Mouse (Mus musculus): Measurements from ENCODE around the gene Olfr564.

The Olfr564 gene

DNA sequence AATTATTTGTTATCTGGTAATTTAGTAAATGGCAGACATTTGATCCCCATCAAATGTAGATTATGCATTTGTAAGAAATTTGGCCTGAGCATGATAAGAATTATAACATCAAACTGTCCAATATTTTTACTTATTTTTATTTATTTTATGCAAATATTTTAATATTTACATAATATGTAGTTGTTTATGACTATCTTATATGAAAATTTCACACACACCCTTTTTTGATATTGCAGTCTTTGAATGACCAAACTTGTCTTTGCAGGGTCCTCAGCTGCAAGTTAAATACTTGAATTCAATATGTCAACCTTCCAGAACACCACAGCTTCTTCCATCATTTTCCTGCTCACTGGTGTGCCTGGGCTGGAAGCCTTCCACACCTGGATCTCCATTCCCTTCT is at the start of gene Olfr564:
Olfr564 (plus strand) TSS at position 301 of the 400 bp plus-strand sequence.
- no peak for DNase-seq (ENCODE audit: low read depth)

GRCm38 (mm10) chr7:102759266-102759665 is 44.0 kb upstream of the Olfr564 start, which contains the start of the genes Olfr560 and Olfr78:
Gene Olfr560 (minus strand): TSS chr7:102759366.
Gene Olfr78 (minus strand): TSS chr7:102759471.
- DNase-seq (ENCODE audit: low read depth): no peak

DNA sequence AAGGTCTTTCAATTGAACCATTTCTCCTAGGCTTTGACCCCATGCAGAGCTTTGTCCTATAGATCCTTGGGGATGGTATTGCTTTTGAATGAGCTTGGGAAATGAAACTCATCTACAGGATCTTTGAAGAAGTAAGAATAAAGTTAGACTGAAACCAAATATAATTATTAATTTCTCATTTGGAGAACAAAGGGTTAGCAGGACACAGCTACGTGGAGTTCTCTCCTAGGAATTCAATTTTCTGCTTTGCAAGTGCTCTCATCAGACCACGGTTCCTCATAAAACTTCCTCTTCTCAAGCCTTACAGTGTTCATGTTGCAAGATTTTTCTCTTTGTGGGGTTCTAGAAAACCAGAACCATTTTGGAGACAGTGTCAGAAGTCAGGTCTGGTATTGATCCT is 32.4 kb upstream of the Olfr564 start, which contains the start of gene Olfr561:
Olfr561 (plus strand) TSS at position 301 of the 400 bp plus-strand sequence.
- DNase-seq (ENCODE audit: low read depth): no peak

Measured in c-Kit-positive CD71-negative TER-119-negative erythroid progenitor cells, embryonic 14.5 days (primary cell).